Mouse (Mus musculus) adipose tissue, adult 10 weeks (tissue): ENCODE results near the gene Mrpl43. TPM values are rescaled to one million over a fixed set of nuclear protein-coding genes. Genes with fewer than 3 reads are reported as not detected.

Experiments
- polyA plus RNA-seq: library from polyadenylated mRNA; stranded (reverse); fragments of 350-450 nt; fragmentation: Illumina TruSeq; extraction: RNeasy Lipid Tissue Mini Kit (QIAGEN cat#74804); gene quantifications from one replicate; pipeline ENCODE4 v1.2.3, GENCODE M21; 2014; ENCODE audit warnings: low read depth, low replicate concordance

Mrpl43 gene
- 42.9 TPM for polyA plus RNA-seq

GRCm38 (mm10) chr19:45005957-45006712, at the start of gene Mrpl43:
Gene Mrpl43, minus strand, starts transcription at chr19:45006442.

GRCm38 (mm10) chr19:45047417-45047934, 41.2 kb upstream of the Mrpl43 start, which contains the start of gene Sfxn3:
Gene Sfxn3, plus strand, starts transcription at chr19:45047503.

DNA sequence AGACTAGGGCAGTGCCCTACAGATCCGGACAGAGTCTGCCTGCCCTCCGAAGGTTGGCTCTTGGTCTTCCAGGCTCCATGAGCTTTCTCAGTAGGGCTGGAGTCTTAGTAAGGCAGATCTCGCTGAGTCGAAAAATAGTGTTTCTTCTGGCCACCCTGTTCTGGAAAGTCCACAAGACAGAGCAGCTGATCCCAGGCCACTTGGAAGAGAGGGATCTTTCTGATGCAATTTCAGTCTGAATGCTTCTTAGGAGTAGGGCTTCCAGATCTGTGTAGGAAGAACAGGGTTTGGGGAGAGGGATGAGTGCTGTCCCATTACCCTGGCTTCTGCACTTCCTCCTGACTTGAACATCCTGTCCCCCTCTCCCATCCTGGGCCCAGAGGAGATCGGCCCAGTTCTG, 39.4 kb upstream of the Mrpl43 start, which contains the start of gene Pdzd7:
TSS of gene Pdzd7 (minus strand) at position 67 of the 400 bp plus-strand sequence.

GRCm38 (mm10) chr19:45014335-45014971, 8.2 kb upstream of the Mrpl43 start, which contains the start of gene Lzts2:
Gene Lzts2, plus strand, starts transcription at chr19:45014414.

GRCm38 (mm10) chr19:45005444-45005843, 798 bp downstream of the Mrpl43 start, which contains the start of gene Twnk:
Gene Twnk, plus strand, starts transcription at chr19:45005663.

GRCm38 (mm10) chr19:44988831-44989566, 17.2 kb downstream of the Mrpl43 start, which contains the start of gene Sema4g:
Gene Sema4g, plus strand, starts transcription at chr19:44989101.

Other genes with a start within 250 kb of the Mrpl43 start
- 25.0 TPM for gene Slf2, start 75.3 kb downstream of the Mrpl43 start, polyA plus RNA-seq
- 10.0 TPM for gene Sema4g, start 17.3 kb downstream of the Mrpl43 start, polyA plus RNA-seq
- 12.9 TPM for gene Twnk, start 779 bp downstream of the Mrpl43 start, polyA plus RNA-seq
- gene Lzts2, start 8.0 kb upstream of the Mrpl43 start, polyA plus RNA-seq: 60.8 TPM
- gene Pdzd7, start 39.3 kb upstream of the Mrpl43 start, polyA plus RNA-seq: 0.21 TPM
- 47.0 TPM for gene Sfxn3, start 41.1 kb upstream of the Mrpl43 start, polyA plus RNA-seq
- gene Kazald1, start 68.8 kb upstream of the Mrpl43 start, polyA plus RNA-seq: 7.4 TPM
- not detected for gene Tlx1, start 144.2 kb upstream of the Mrpl43 start, polyA plus RNA-seq
- not detected for gene Lbx1, start 229.4 kb upstream of the Mrpl43 start, polyA plus RNA-seq